Mouse (Mus musculus) heart, embryonic 16.5 days (tissue): Measurements from ENCODE around the gene Arfgap3. TPM values are rescaled to one million over a fixed set of nuclear protein-coding genes. Genes with fewer than 3 reads are reported as not detected.
A peak's percentile ranks its signal among the peaks of the same experiment; 100 is the strongest.

Experiments
- ATAC-seq: fragments of 200-750 bp; cut with Nextera tagmentation; replicated peaks from 2 replicates; pipeline ENCODE4 v1.8.0; 2017; ENCODE audit warnings: moderate number of reproducible peaks; ENCODE audit not compliant: insufficient read depth, low FRiP score; ENCODE audit errors: extremely low read depth
- H3K27ac ChIP-seq: fragments of 300-500 bp; sonication (generic); 2 replicates; pipeline ENCODE4 v1.5.1; 2014; ENCODE audit warnings: mild to moderate bottlenecking, low read length, control low read depth, moderate library complexity
- H3K27me3 ChIP-seq: fragments of 300-500 bp; sonication (generic); 2 replicates; pipeline ENCODE4 v1.6.1; 2014; ENCODE audit warnings: low read length, mixed read lengths; ENCODE audit not compliant: control insufficient read depth, insufficient read depth
- H3K36me3 ChIP-seq: fragments of 300-500 bp; sonication (generic); 2 replicates; pipeline ENCODE4 v1.6.1; 2014; ENCODE audit not compliant: control insufficient read depth, insufficient read depth
- H3K4me1 ChIP-seq: fragments of 300-500 bp; sonication (generic); 2 replicates; pipeline ENCODE4 v1.6.1; 2014; ENCODE audit warnings: low read length, mixed read lengths; ENCODE audit not compliant: control insufficient read depth, insufficient read depth
- H3K4me2 ChIP-seq: fragments of 300-500 bp; sonication (generic); 2 replicates; pipeline ENCODE4 v1.6.1; 2014; ENCODE audit warnings: low read depth, mild to moderate bottlenecking, control low read depth, low read length
- H3K4me3 ChIP-seq: fragments of 300-500 bp; sonication (generic); 2 replicates; pipeline ENCODE4 v1.5.1; 2014; ENCODE audit warnings: mild to moderate bottlenecking, control low read depth, low read length
- H3K9ac ChIP-seq: fragments of 300-500 bp; sonication (generic); 2 replicates; pipeline ENCODE4 v1.6.1; 2014; ENCODE audit warnings: low read length, control low read depth
- H3K9me3 ChIP-seq: fragments of 300-500 bp; sonication (generic); replicated peaks from 2 replicates; pipeline ENCODE4 v1.6.1; 2016; ENCODE audit warnings: low read length; ENCODE audit not compliant: control insufficient read depth
- WGBS: fragments of 180-500 bp; shearing (Covaris S2); extraction: QIAGEN DNeasy Blood & Tissue Kit; methylation state at CpG from one replicate; pipeline ENCODE4 v1.1.7; 2014; 5-methylcytosine and 5-hydroxymethylcytosine counted together
- polyA plus RNA-seq: library from polyadenylated mRNA; unstranded; fragments of >200 nt; fragmentation: Nextera tagmentation; extraction: Ambion mirVana; gene quantifications from 2 replicates; pipeline ENCODE4 v1.2.1, GENCODE M21; 2015

Arfgap3 gene
- polyA plus RNA-seq, 1 experiment from 2014 or later, result 42.0 TPM

- Histone ChIP-seq H3K4me3 (no peak overlapping the region), H3K27ac (0 out of 2 replicates have a peak overlapping the region, but pooled peaks have one; percentile 49), H3K9me3 (no peaks in the 10 kb centered on the region), H3K36me3 (peaks cover 22% of the 10 kb centered on the region), H3K9ac (no peak overlapping the region), H3K4me1 (peaks cover 5% of the 10 kb centered on the region), H3K27me3 (no peaks in the 10 kb centered on the region), H3K4me2 (no peak overlapping the region)
- 89% methylated on average over 9 of the region's 9 CpGs for WGBS
- ATAC-seq, result no peak
Measured at GRCm38 (mm10) chr15:83304804-83305191, 45.2 kb downstream of the Arfgap3 start.

GRCm38 (mm10) chr15:83303656-83304484 lies 46.2 kb downstream of the Arfgap3 start:
- no peak for ATAC-seq
- Histone ChIP-seq H3K4me2 (no peak overlapping the region), H3K36me3 (peaks cover 24% of the 10 kb centered on the region), H3K4me1 (peaks cover 5% of the 10 kb centered on the region), H3K9ac (no peak overlapping the region), H3K27me3 (no peaks in the 10 kb centered on the region), H3K9me3 (no peaks in the 10 kb centered on the region), H3K27ac (no peak overlapping the region), H3K4me3 (no peak overlapping the region)
- 76% methylated on average over 13 of the region's 13 CpGs for WGBS

DNA sequence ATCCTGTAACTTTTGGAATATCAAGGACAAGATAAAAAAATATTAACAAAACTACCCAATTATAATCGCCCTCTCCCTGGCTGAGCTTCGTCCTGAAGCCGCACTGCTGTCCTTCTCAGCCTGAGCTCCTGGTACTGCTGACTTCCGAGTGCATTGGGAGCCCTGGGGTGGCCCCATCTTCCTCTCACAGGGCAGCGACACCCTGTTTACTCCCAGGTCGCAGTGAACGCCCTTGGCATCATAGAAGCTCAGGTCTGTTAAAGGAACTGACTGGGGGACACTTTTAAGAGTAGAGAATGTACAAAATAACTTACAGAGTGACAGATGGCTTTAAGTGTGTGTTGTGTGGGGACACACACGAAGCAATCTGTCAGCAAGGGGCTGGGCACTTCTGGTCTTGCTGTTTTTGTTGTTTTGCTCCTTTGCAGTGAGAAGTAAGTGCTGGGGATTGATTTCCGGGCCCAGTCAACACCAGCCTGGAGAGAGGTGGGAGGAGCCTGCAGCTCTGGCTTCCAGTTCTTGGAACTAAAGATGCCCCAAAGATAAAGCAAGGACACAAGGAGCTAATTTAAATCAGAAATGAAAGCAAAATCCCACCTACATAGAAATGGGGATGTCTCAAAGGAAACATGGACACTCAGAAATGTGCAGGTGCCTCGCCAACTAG lies 50.0 kb downstream of the Arfgap3 start:
- WGBS, result 49% methylated on average over 10 of the region's 10 CpGs
- no peak for ATAC-seq
- Histone ChIP-seq H3K9ac (no peak overlapping the region), H3K36me3 (0 out of 2 replicates have a peak, but pooled peaks cover 2% of the 10 kb centered on the region), H3K27ac (no peak overlapping the region), H3K4me1 (peaks cover 5% of the 10 kb centered on the region), H3K4me3 (no peak overlapping the region), H3K4me2 (no peak overlapping the region), H3K27me3 (no peaks in the 10 kb centered on the region), H3K9me3 (no peaks in the 10 kb centered on the region)

GRCm38 (mm10) chr15:83299450-83299849 lies 50.6 kb downstream of the Arfgap3 start:
- H3K9me3 ChIP-seq, result no peaks in the 10 kb centered on the region
- peaks cover 5% of the 10 kb centered on the region for H3K4me1 ChIP-seq
- H3K4me3 ChIP-seq, result no peak overlapping the region
- 0 out of 2 replicates have a peak, but pooled peaks cover 2% of the 10 kb centered on the region for H3K36me3 ChIP-seq
- H3K4me2 ChIP-seq, result no peak overlapping the region
- WGBS, result 57% methylated on average over 7 of the region's 7 CpGs
- H3K27me3 ChIP-seq, result no peaks in the 10 kb centered on the region
- no peak for ATAC-seq
- H3K27ac ChIP-seq, result no peak overlapping the region
- no peak overlapping the region for H3K9ac ChIP-seq

GRCm38 (mm10) chr15:83298810-83299209 lies 51.2 kb downstream of the Arfgap3 start:
- ATAC-seq, result no peak
- 91% methylated on average over 2 of the region's 2 CpGs for WGBS

DNA sequence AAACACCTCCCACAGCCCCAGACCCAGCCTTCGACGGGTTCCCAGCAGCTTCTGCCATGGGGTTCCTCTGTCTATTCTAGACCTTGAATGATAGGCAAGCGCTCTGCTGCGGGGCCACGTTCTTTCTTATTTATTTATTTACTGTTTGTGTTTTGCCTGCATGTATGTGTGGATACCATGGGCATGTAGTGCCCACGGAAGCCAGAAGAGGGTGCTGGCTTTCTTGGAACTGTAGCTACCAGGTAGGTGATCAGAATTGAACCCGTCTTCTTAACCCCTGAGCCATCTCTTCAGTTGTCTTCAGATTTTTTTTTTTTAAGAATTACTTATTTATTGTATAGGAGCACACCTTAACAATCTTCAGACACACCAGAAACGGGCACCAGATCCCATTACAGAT lies 51.7 kb downstream of the Arfgap3 start:
- no peak overlapping the region for H3K4me3 ChIP-seq
- 0 out of 2 replicates have a peak, but pooled peaks cover 2% of the 10 kb centered on the region for H3K36me3 ChIP-seq
- no peak overlapping the region for H3K27ac ChIP-seq
- no peaks in the 10 kb centered on the region; the same call in 1 of the 2 replicates for H3K4me1 ChIP-seq
- no peaks in the 10 kb centered on the region for H3K27me3 ChIP-seq
- no peak for ATAC-seq
- H3K4me2 ChIP-seq, result no peak overlapping the region
- no peaks in the 10 kb centered on the region for H3K9me3 ChIP-seq
- WGBS, result 85% methylated on average over 8 of the region's 8 CpGs
- H3K9ac ChIP-seq, result no peak overlapping the region

More at GRCm38 (mm10) chr15:83298810-83299209, 51.2 kb downstream of the Arfgap3 start:
- no peaks in the 10 kb centered on the region for H3K27me3 ChIP-seq
- H3K9ac ChIP-seq, result no peak overlapping the region
- no peaks in the 10 kb centered on the region for H3K9me3 ChIP-seq
- H3K4me1 ChIP-seq, result peaks cover 4% of the 10 kb centered on the region
- H3K4me2 ChIP-seq, result no peak overlapping the region
- H3K27ac ChIP-seq, result no peak overlapping the region
- H3K36me3 ChIP-seq, result 0 out of 2 replicates have a peak, but pooled peaks cover 2% of the 10 kb centered on the region
- H3K4me3 ChIP-seq, result no peak overlapping the region

DNA sequence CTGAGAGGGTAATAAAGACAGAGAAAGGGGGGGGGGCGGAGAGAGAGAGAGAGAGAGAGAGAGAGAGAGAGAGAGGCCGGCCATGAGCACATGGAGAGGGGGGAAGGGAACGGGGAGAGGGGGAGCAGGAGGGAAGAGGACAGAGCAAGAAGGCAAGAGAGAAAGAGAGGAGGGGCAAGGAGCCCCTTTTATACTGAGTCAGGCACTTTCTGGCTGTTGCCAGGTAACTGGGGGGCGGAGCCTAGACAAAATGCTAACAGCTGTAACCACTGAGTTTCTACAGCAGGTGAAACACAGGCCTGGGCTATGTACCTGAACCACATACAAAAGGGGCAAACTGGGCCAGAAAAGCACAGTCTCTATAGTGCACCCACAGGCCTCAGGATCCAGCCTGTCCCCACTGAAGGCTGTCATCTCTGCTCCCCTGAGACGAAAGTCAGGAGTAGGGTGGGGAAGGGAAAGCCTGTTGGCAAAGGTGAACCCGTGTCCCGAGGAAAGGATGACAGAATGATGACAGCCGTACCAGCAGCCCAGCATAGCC lies 53.2 kb downstream of the Arfgap3 start:
- H3K9ac ChIP-seq, result no peak overlapping the region
- no peaks in the 10 kb centered on the region for H3K27me3 ChIP-seq
- no peaks in the 10 kb centered on the region for H3K9me3 ChIP-seq
- WGBS, result 63% methylated on average over 8 of the region's 8 CpGs
- 0 out of 2 replicates have a peak, but pooled peaks cover 2% of the 10 kb centered on the region for H3K36me3 ChIP-seq
- no peak overlapping the region for H3K4me2 ChIP-seq
- H3K4me3 ChIP-seq, result no peak overlapping the region
- no peaks in the 10 kb centered on the region; the same call in 1 of the 2 replicates for H3K4me1 ChIP-seq
- no peak overlapping the region for H3K27ac ChIP-seq
- no peak for ATAC-seq

DNA sequence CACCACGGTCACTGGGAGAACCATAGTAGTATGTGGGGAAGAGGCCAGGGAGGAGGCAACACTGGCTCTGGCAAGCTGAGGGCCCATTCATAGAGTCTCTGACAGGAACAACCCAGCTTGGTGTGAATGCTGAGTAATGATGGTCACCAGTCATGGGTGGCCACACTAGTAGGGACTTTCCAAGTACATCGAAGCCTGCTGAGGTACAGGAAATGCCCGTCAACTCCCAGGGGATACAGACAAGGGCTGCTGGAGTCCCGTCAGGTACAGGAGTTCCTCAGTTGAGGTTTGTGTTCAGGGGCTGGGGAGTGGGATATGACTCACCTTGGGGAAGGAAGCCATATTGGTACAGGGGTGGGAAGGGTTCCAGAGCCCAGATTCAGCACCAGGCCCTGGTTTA lies 54.0 kb downstream of the Arfgap3 start:
- H3K4me3 ChIP-seq, result no peak overlapping the region
- no peaks in the 10 kb centered on the region; the same call in 1 of the 2 replicates for H3K4me1 ChIP-seq
- ATAC-seq, result no peak
- H3K9ac ChIP-seq, result no peak overlapping the region
- H3K27me3 ChIP-seq, result no peaks in the 10 kb centered on the region
- no peak overlapping the region for H3K4me2 ChIP-seq
- H3K36me3 ChIP-seq, result 0 out of 2 replicates have a peak, but pooled peaks cover 2% of the 10 kb centered on the region
- H3K9me3 ChIP-seq, result no peaks in the 10 kb centered on the region
- WGBS, result 75% methylated on average over 4 of the region's 4 CpGs
- no peak overlapping the region for H3K27ac ChIP-seq
